Mouse (Mus musculus) brown adipose tissue, adult 24 weeks (tissue): Measurements from ENCODE around the gene Ldb2. TPM values are rescaled to one million over a fixed set of nuclear protein-coding genes. Genes with fewer than 3 reads are reported as not detected.

Experiments
- H3K27ac ChIP-seq: fragments of 200-500 bp; replicated peaks from 2 replicates; pipeline ENCODE4 v1.5.1; 2012; ENCODE audit warnings: low read depth, mild to moderate bottlenecking, low read length
- H3K4me1 ChIP-seq: fragments of 200-500 bp; 2 replicates; pipeline ENCODE4 v1.6.1; 2012; ENCODE audit warnings: low read length, mixed read lengths; ENCODE audit not compliant: control insufficient read depth, insufficient read depth, insufficient read length
- H3K4me3 ChIP-seq: fragments of 200-500 bp; 2 replicates; pipeline ENCODE4 v1.5.1; 2012; ENCODE audit warnings: low read depth, mild to moderate bottlenecking, low read length, moderate library complexity; ENCODE audit not compliant: insufficient read depth
- polyA plus RNA-seq: library from polyadenylated mRNA; stranded (reverse); fragments of >200 nt; gene quantifications from 2 replicates; pipeline ENCODE4 v1.2.4, GENCODE M21; 2012; ENCODE audit not compliant: missing spikeins, insufficient read depth, insufficient read length

The Ldb2 gene
- polyA plus RNA-seq, 1 experiment = 3.6 TPM

DNA sequence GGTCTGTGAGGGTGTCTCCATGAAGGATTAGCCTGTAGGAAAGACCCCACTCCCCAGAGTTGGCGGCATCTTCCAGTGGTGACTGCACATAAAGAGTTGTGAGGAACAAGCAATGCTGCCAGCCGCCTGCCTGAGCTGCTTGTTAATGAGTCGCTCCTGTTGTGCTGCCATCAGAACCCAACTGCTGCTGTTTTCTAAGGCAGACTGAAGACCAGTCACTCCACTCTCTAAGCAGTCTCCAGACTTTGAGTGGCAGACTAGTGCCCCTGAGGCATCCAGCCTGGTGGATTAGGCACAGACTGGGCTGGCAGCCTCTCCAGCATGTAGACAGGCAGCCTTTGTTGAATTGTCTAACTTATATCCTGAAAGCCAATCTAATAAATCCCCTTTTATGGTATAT, 101.5 kb downstream of the Ldb2 start:
- H3K4me1 ChIP-seq = peaks cover 7% of the 10 kb centered on the region; the same call in 1 of the 2 replicates
- H3K27ac ChIP-seq = no peak overlapping the region
- no peak overlapping the region for H3K4me3 ChIP-seq

- Histone ChIP-seq H3K27ac (no peak overlapping the region), H3K4me1 (peaks cover 7% of the 10 kb centered on the region; the same call in 1 of the 2 replicates), H3K4me3 (no peak overlapping the region)
Measured at GRCm38 (mm10) chr5:44696548-44696947, 102.9 kb downstream of the Ldb2 start.

- Histone ChIP-seq H3K27ac (no peak overlapping the region), H3K4me1 (peaks cover 10% of the 10 kb centered on the region; the same call in 1 of the 2 replicates), H3K4me3 (no peak overlapping the region)
Measured at GRCm38 (mm10) chr5:44693674-44694073, 105.8 kb downstream of the Ldb2 start.

GRCm38 (mm10) chr5:44686344-44686743, 113.1 kb downstream of the Ldb2 start:
- no peak overlapping the region for H3K27ac ChIP-seq
- H3K4me1 ChIP-seq = 0 out of 2 replicates have a peak, but pooled peaks cover 3% of the 10 kb centered on the region
- no peak overlapping the region for H3K4me3 ChIP-seq

- Histone ChIP-seq H3K27ac (no peak overlapping the region), H3K4me3 (no peak overlapping the region)
Measured at GRCm38 (mm10) chr5:44681054-44681638, 118.3 kb downstream of the Ldb2 start.

GRCm38 (mm10) chr5:44677814-44678213, 121.7 kb downstream of the Ldb2 start:
- Histone ChIP-seq H3K4me3 (no peak overlapping the region), H3K4me1 (peaks cover 8% of the 10 kb centered on the region; the same call in 1 of the 2 replicates), H3K27ac (no peak overlapping the region)

More at GRCm38 (mm10) chr5:44681054-44681638, 118.3 kb downstream of the Ldb2 start:
- H3K4me1 ChIP-seq = peaks cover 8% of the 10 kb centered on the region; the same call in 1 of the 2 replicates

DNA sequence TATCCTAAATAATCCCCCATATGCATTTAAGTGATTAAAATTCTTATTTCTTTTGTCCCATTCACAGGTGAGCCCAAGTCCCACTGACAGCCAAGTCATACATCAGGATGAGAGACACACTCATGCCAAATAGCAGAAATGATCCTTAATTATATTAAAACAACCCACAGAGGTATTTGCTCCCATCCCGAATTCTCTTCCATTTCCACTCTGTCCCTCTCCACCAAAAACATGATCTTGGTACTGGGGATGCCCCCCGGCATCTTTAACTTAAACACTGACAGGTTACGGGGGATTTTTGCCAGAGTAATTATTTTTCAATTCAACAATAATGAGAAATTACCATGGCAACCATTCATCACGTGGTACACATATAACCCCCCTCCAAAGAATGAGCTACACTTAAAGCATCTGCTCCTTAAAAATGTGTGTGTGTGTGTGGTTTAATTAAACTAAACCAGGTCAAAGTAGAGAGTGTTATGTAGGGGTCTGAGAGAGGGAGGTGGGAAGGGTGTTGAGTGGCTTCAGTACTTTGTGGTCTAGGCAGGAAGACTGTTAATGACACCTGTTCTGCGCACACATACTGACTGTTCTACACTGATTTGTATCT, 123.2 kb downstream of the Ldb2 start:
- no peak overlapping the region for H3K4me3 ChIP-seq
- no peak overlapping the region for H3K27ac ChIP-seq
- peaks cover 8% of the 10 kb centered on the region; the same call in 1 of the 2 replicates for H3K4me1 ChIP-seq

DNA sequence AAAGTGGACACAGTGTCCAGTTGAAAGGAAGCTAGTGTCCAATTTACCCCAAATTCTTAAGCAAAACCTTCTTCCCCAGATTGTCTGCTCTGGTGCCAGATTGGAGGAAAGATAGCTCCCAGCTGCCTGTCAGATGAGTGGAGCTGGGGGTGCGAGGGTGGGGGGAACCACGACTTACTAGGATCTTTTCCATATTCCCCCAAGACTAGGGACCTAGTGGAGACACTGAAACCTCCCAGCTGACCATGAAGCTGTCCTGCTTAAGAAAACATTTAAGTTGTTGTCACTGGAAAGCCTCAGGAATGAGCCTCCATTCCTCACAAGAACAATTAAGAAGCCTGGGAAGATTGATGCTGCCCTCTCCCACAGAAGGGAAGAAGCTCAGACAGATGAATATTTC, 129.1 kb downstream of the Ldb2 start:
- no peak overlapping the region for H3K4me3 ChIP-seq
- no peak overlapping the region; the same call in 1 of the 2 replicates for H3K27ac ChIP-seq
- no peaks in the 10 kb centered on the region for H3K4me1 ChIP-seq

DNA sequence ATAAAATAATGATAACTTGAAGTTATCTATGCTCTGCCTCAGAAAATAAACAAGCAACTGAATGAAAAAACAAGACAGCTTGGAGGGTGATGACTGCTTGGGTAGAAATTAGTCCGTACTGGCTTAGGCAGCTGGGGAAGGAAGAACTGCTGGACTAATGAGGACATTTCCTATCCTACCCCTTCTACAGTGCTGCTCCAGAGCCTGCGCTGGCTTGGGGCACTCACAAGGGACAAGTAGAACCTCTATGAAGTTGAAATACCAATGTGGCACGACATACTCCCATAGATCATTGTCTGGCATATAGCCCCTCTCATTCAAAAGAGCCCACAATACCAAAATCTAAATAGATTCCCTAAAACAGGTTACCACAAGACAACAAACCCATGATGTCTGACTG, 131.6 kb downstream of the Ldb2 start:
- Histone ChIP-seq H3K27ac (no peak overlapping the region), H3K4me1 (no peaks in the 10 kb centered on the region)

DNA sequence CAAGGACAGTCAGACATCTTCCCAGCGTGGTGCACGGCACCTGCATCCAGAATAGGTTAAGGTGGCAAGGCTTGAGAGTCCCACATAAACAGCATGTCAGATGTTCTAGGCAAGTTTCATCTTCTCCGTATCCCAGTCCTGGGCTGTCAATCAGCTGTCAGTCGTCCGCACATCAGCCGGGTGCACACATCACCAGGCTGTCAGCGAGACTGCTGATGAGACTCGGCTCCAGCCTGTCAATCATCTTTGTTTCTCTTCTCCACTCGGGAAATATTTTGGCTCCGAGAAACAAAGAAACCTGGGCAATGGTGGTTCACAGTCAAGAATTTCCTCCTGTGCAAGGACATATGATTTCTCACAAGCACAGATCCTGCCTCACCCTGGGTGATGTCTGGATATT, 132.1 kb downstream of the Ldb2 start:
- Histone ChIP-seq H3K27ac (no peak overlapping the region), H3K4me3 (no peak overlapping the region), H3K4me1 (no peaks in the 10 kb centered on the region)

More for the DNA sequence above, 131.6 kb downstream of the Ldb2 start:
- no peak overlapping the region for H3K4me3 ChIP-seq

DNA sequence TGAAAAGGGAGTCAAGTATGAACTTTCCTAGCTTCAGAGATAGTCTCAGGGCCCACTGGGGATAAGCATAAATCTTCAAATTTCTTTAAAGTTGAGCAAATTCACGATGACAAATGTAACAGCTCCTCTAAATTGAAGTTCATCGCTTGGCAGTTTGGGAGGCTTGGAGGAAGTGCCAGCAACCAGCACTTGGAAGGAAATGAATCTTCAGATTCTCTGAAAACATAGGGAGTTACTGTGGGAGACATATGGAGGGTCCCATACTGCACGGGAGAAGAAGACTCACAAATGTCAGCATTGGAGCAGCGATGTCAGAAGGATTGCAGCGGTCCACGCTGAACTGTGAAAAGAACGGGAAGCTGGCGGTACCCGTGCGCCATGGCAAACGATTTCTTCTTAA, 139.8 kb downstream of the Ldb2 start:
- Histone ChIP-seq H3K27ac (no peak overlapping the region), H3K4me1 (no peaks in the 10 kb centered on the region; the same call in 1 of the 2 replicates), H3K4me3 (no peak overlapping the region)

GRCm38 (mm10) chr5:44656707-44657106, 142.8 kb downstream of the Ldb2 start:
- Histone ChIP-seq H3K4me1 (no peaks in the 10 kb centered on the region; the same call in 1 of the 2 replicates), H3K27ac (no peak overlapping the region), H3K4me3 (no peak overlapping the region)

DNA sequence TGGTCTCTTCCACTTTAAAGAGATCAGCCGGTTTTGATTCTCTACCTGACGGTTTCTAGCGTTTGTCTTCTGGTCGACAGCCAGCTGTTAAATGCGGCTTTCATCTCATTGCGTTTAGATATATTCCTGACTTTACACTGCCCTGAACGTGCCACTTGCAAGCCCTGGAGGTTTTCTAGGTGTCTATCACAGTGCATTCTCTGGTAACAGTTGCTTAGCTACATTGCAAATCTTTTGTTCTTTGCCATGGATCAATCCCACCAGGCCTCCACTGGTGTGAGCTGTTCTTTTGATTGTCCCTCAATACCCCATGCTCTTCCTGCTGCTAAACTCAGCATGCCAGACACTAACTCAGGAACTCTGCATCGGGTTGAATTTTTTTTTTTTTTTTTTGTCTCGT, 145.1 kb downstream of the Ldb2 start:
- H3K4me3 ChIP-seq = no peak overlapping the region
- H3K27ac ChIP-seq = no peak overlapping the region; the same call in 1 of the 2 replicates
- H3K4me1 ChIP-seq = no peaks in the 10 kb centered on the region; the same call in 1 of the 2 replicates

DNA sequence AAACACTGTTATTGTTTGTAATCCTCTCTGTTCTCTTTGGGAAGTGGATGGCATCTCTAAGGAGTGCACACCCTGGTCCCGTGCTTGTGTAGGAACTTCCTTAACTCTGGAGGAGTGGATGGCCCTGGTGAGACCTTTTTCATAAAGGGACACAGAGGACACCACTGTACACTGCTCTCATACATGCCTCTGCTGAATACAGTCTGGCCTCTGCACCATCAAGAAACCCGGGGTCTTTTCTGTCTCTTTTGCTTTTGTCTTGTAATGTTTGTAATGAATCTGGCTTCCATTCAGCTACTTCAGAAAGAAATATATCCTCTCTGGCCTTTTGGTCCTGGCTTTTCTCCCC, 152.7 kb downstream of the Ldb2 start:
- H3K4me3 ChIP-seq = no peak overlapping the region
- no peak overlapping the region for H3K27ac ChIP-seq
- peaks cover 2% of the 10 kb centered on the region; the same call in 1 of the 2 replicates for H3K4me1 ChIP-seq

GRCm38 (mm10) chr5:44645952-44646841, 153.3 kb downstream of the Ldb2 start:
- Histone ChIP-seq H3K4me1 (peaks cover 2% of the 10 kb centered on the region; the same call in 1 of the 2 replicates), H3K4me3 (no peak overlapping the region), H3K27ac (no peak overlapping the region)
